Mouse (Mus musculus) embryonic facial prominence, embryonic 12.5 days (tissue): ENCODE measurements around the gene Krtap9-1. TPM values are rescaled to one million over a fixed set of nuclear protein-coding genes. Genes with fewer than 3 reads are reported as not detected.
"Not testable (repeated sequence)": the region's sequence is repeated elsewhere in the genome, so short reads cannot be mapped to it uniquely, and the experiment has no call there.

Experiments used
- ATAC-seq: fragments of 200-750 bp; cut with Nextera tagmentation; 2 replicates; pipeline ENCODE4 v1.8.0; 2017; ENCODE audit not compliant: insufficient number of reproducible peaks, insufficient read depth, low FRiP score, low TSS enrichment
- H3K27ac ChIP-seq: fragments of 300-500 bp; sonication (generic); 2 replicates; pipeline ENCODE4 v1.5.1; 2016; ENCODE audit warnings: mild to moderate bottlenecking
- H3K27me3 ChIP-seq: fragments of 300-500 bp; sonication (generic); 2 replicates; pipeline ENCODE4 v1.6.1; 2016; ENCODE audit warnings: mild to moderate bottlenecking, moderate library complexity
- H3K36me3 ChIP-seq: fragments of 300-500 bp; sonication (generic); 2 replicates; pipeline ENCODE4 v1.6.1; 2016; ENCODE audit warnings: mild to moderate bottlenecking
- H3K4me1 ChIP-seq: fragments of 300-500 bp; sonication (generic); 2 replicates; pipeline ENCODE4 v1.6.1; 2016
- H3K4me2 ChIP-seq: fragments of 300-500 bp; sonication (generic); replicated peaks from 2 replicates; pipeline ENCODE4 v1.6.1; 2016; ENCODE audit warnings: mild to moderate bottlenecking, moderate library complexity
- H3K4me3 ChIP-seq: fragments of 300-500 bp; sonication (generic); 2 replicates; pipeline ENCODE4 v1.5.1; 2016; ENCODE audit warnings: mild to moderate bottlenecking
- H3K9ac ChIP-seq: fragments of 300-500 bp; sonication (generic); 2 replicates; pipeline ENCODE4 v1.6.1; 2016; ENCODE audit warnings: mild to moderate bottlenecking, moderate library complexity
- H3K9me3 ChIP-seq: fragments of 300-500 bp; sonication (generic); 2 replicates; pipeline ENCODE4 v1.6.1; 2016; ENCODE audit warnings: mild to moderate bottlenecking, moderate library complexity
- WGBS: fragments of 180-500 bp; shearing (Covaris S2); methylation state at CpG from one replicate; pipeline ENCODE4 v1.1.7; 2016; 5-methylcytosine and 5-hydroxymethylcytosine counted together
- polyA plus RNA-seq: library from polyadenylated mRNA; unstranded; fragments of >200 nt; fragmentation: Nextera tagmentation; extraction: Ambion mirVana; gene quantifications from 2 replicates; pipeline ENCODE4 v1.2.1, GENCODE M21; 2016

Gene Krtap9-1
- polyA plus RNA-seq = not detected in 2 replicates

DNA sequence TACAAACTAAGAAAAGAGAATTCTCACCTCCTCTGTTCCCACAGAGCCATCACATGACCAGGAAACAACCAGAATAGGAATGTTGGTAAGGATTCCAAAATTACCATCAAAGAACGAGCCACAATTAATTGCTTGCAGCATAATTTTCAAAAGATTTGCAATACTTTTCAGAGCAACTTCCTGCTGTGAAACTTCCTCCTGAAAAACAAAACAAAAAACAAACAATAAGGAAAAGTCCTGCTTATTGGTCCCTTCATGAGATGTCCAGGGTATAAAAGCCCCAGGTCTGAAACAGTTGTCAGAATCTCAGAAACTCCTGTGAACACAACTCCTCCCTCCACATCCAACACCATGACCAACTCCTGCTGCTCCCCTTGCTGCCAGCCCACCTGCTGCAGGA lies at the start of gene Krtap9-1:
TSS of gene Krtap9-1 (plus strand) at position 301 of the 400 bp plus-strand sequence.
- not testable (repeated sequence) for H3K27me3 ChIP-seq, H3K27ac ChIP-seq, H3K9me3 ChIP-seq, ATAC-seq, H3K4me1 ChIP-seq, H3K9ac ChIP-seq, H3K36me3 ChIP-seq, H3K4me3 ChIP-seq, H3K4me2 ChIP-seq
- WGBS = 57% methylated on average over 1 of the region's 1 CpGs

DNA sequence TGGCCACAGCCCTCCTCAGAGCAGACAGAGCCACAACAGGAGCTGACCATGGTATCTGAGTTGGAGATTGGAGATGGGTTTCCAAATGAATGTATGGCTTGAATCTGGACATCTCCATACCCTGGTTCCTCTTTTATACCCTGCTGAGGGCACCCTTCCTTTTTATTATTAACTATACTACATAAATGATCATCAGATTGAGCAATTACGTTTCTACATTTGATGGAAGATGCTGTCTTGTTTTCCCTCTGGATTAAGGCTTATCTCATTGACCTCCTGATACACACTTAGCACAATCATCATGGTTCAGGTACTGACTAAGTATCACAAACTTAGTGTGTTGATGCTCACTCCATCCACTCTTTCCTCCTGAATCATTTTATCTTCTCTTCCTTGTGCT lies 35.2 kb upstream of the Krtap9-1 start, which contains the start of gene 2300003K06Rik:
TSS of gene 2300003K06Rik (minus strand) at position 101 of the 400 bp plus-strand sequence.
- H3K27me3 ChIP-seq = no peaks in the 10 kb centered on the region
- H3K4me3 ChIP-seq = no peak within 1 kb of the TSS
- no peak within 1 kb of the TSS for H3K4me2 ChIP-seq
- WGBS = 73% methylated on average over 1 of the region's 1 CpGs
- H3K9ac ChIP-seq = no peak within 1 kb of the TSS
- no peak within 1 kb of the TSS for H3K27ac ChIP-seq
- H3K9me3 ChIP-seq = no peaks in the 10 kb centered on the region; the same call in 1 of the 2 replicates
- no peak for ATAC-seq
- no peaks in the 10 kb centered on the region for H3K4me1 ChIP-seq
- no peaks in the 10 kb centered on the region for H3K36me3 ChIP-seq

DNA sequence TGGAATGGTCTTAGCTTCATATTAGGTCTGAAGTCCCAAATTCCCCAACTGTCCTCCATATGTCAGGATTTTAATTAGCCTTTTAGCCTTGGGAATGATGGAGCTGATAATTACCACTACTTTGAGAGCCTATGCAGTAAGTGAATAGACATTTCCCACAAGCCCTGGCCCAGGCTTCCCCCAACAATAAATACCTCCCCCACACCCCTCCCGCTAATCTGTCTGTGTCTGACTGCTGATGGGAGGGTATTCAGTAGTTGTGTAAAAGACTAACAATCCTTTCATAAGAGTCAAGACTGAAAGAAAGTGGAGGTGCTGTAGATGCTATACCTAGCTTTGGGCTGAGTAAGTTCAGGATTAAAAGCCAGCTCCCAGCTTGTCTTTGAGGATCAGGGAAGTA lies 31.0 kb upstream of the Krtap9-1 start:
- no peak overlapping the region for H3K9ac ChIP-seq
- no peaks in the 10 kb centered on the region for H3K36me3 ChIP-seq
- no peak overlapping the region for H3K27ac ChIP-seq
- no peaks in the 10 kb centered on the region for H3K4me1 ChIP-seq
- no peaks in the 10 kb centered on the region; the same call in 1 of the 2 replicates for H3K9me3 ChIP-seq
- H3K4me3 ChIP-seq = no peak overlapping the region
- no peak for ATAC-seq
- 93% methylated on average over 1 of the region's 1 CpGs for WGBS
- H3K27me3 ChIP-seq = no peaks in the 10 kb centered on the region
- H3K4me2 ChIP-seq = no peak overlapping the region

DNA sequence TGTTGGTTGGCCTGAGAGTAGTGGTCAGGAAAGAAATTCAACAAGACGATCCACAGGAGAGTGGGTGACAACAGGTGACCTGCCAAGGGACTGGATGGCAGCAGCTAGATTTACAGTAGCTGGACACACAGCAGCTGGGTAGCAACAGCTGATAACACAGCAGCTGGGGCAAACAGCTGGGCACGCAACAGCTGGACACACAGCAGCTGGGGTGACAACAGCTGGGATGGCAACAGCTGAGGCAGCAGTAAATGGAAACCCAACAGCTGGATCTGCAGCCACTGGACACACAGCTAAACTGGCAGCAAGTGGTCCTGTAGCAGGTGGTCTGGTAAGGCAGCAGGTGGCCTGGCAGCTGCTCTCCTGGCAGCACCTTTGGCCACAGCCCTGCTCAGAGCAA lies 26.4 kb upstream of the Krtap9-1 start:
- 86% methylated on average over 2 of the region's 2 CpGs for WGBS
- Histone ChIP-seq H3K36me3 (no peaks in the 10 kb centered on the region), H3K9ac (no peak overlapping the region), H3K4me3 (no peak overlapping the region), H3K4me1 (no peaks in the 10 kb centered on the region), H3K9me3 (no peaks in the 10 kb centered on the region), H3K4me2 (no peak overlapping the region), H3K27me3 (no peaks in the 10 kb centered on the region), H3K27ac (no peak overlapping the region)
- no peak for ATAC-seq

DNA sequence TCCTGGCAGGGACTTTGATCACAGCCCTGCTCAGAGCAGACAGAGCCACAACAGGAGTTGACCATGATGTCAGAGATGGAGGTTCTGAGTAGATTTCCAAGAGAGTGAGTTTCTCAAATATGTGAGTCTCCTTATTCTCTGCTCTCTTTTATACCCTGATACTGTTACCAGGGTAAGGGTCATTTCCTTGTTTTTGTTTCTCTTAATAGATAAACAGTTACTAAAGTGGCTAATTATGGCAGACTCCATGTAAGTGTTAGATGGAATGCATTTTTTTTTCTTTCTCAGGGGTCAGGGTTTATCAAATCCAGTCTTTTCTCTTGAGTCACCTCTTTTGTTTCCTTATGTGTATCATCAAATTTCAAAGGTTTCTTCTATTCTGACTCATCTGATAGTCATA lies 21.7 kb upstream of the Krtap9-1 start, which contains the start of gene Krtap4-16:
TSS of gene Krtap4-16 (minus strand) at position 101 of the 400 bp plus-strand sequence.
- H3K4me1 ChIP-seq = no peaks in the 10 kb centered on the region
- H3K36me3 ChIP-seq = no peaks in the 10 kb centered on the region
- no peaks in the 10 kb centered on the region for H3K27me3 ChIP-seq
- no peak within 1 kb of the TSS for H3K4me2 ChIP-seq
- H3K27ac ChIP-seq = no peak within 1 kb of the TSS
- no peak for ATAC-seq
- H3K4me3 ChIP-seq = no peak within 1 kb of the TSS
- H3K9ac ChIP-seq = no peak within 1 kb of the TSS
- H3K9me3 ChIP-seq = no peaks in the 10 kb centered on the region

DNA sequence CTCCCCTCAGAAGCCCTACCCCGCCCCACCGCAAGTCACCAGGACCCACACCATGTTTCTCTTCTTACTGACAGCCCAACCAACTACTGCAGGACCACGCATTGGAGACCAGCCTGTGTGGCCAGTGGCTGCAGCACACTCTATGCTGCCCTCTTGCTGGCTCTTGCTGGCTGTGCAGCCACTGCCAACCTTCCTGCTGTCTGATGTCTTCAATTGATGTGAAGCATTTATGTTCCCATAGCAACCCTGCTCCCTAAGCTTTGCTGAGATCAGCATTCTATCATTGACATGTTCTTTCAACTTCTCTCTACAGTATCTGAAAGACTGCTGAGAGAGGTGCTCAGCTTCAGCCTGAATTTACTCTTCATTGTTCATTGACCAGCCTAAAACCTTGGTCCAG lies 19.1 kb upstream of the Krtap9-1 start:
- Histone ChIP-seq H3K9me3 (no peaks in the 10 kb centered on the region), H3K27ac (no peak overlapping the region), H3K4me1 (no peaks in the 10 kb centered on the region), H3K36me3 (no peaks in the 10 kb centered on the region), H3K4me3 (no peak overlapping the region), H3K27me3 (no peaks in the 10 kb centered on the region), H3K4me2 (no peak overlapping the region), H3K9ac (no peak overlapping the region)
- ATAC-seq = no peak
- WGBS = 57% methylated on average over 3 of the region's 3 CpGs

DNA sequence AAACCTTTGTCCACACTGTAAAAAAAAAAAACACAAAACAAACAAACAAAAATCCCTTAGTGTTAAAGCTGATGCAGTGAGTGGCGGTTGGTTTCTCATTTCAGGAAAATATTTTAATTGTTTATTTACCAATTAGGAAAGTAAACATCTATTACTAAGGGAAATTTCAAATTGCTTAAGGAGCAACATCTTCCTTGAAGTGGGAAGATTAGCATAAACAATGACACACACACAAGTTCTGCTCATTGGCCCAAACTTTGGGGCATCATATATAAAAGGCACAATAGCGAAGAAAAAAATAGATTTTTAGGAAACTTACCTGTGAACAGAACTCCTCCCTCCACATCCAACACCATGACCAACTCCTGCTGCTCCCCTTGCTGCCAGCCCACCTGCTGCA lies 15.6 kb upstream of the Krtap9-1 start, which contains the start of gene Gm11568:
TSS of gene Gm11568 (plus strand) at position 301 of the 400 bp plus-strand sequence.
- Histone ChIP-seq H3K9ac (no peak within 1 kb of the TSS), H3K4me1 (no peaks in the 10 kb centered on the region), H3K9me3 (no peaks in the 10 kb centered on the region), H3K27me3 (no peaks in the 10 kb centered on the region), H3K27ac (no peak within 1 kb of the TSS), H3K4me2 (no peak within 1 kb of the TSS), H3K36me3 (no peaks in the 10 kb centered on the region), H3K4me3 (no peak within 1 kb of the TSS)
- WGBS = 82% methylated on average over 2 of the region's 2 CpGs
- ATAC-seq = no peak

DNA sequence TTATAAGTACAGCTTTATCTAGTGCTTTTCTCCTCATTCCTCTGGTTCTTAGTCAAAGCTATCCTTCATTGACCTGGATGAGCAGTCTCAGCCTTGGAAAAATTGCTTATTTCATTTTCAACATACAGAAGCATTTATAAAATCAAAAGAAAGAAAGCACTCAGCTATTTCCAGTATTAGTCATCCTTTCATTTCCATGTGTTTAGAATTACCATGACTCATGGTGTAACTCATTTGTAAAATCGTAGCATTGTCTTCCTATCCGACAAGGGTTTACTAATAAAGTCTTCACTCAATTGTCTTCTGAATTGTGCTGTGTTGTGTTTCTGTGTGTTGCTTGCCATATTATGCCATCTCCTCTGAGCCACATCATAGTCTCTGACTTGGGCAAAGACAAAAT lies 14.4 kb upstream of the Krtap9-1 start:
- Histone ChIP-seq H3K9ac (no peak overlapping the region), H3K4me1 (no peaks in the 10 kb centered on the region), H3K9me3 (no peaks in the 10 kb centered on the region), H3K4me2 (no peak overlapping the region), H3K27ac (no peak overlapping the region), H3K4me3 (no peak overlapping the region), H3K27me3 (no peaks in the 10 kb centered on the region), H3K36me3 (no peaks in the 10 kb centered on the region)
- WGBS = 74% methylated on average over 2 of the region's 2 CpGs
- ATAC-seq = no peak

DNA sequence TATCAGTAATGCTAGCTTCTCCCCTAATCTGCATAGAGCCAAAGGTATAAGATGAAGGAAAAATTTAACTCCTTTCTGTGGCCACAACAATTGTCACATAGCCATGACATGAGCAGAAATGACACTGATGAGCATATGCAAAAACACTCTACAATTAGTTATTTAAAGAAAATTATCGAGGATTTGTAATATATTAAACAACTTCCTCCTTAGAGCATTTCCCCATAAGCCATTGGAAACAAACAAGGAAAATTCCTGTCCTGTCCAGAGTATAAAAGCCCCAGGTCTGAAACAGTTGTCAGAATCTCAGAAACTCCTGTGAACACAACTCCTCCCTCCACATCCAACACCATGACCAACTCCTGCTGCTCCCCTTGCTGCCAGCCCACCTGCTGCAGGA lies 9.0 kb upstream of the Krtap9-1 start, which contains the start of gene Gm11559:
TSS of gene Gm11559 (plus strand) at position 301 of the 400 bp plus-strand sequence.
- not testable (repeated sequence) for H3K9me3 ChIP-seq, H3K27ac ChIP-seq, ATAC-seq, H3K36me3 ChIP-seq, H3K9ac ChIP-seq, H3K4me3 ChIP-seq, H3K4me1 ChIP-seq, H3K27me3 ChIP-seq, H3K4me2 ChIP-seq
- 76% methylated on average over 1 of the region's 1 CpGs for WGBS

DNA sequence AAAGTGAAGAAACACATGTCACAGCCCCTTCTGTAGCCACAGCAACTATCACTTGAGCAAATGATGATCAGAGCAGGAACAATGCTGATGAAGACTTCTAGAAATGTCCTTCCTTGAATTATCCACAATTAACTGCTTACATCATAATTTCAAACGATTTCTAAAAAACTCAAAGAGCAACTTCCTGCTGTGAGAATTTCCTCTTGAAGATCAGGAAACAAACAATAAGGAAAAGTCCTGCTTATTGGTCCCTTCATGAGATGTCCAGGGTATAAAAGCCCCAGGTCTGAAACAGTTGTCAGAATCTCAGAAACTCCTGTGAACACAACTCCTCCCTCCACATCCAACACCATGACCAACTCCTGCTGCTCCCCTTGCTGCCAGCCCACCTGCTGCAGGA lies 5.7 kb downstream of the Krtap9-1 start, which contains the start of gene Gm11567:
TSS of gene Gm11567 (plus strand) at position 301 of the 400 bp plus-strand sequence.
- 60% methylated on average over 1 of the region's 1 CpGs for WGBS
- H3K27me3 ChIP-seq = not testable (repeated sequence)

DNA sequence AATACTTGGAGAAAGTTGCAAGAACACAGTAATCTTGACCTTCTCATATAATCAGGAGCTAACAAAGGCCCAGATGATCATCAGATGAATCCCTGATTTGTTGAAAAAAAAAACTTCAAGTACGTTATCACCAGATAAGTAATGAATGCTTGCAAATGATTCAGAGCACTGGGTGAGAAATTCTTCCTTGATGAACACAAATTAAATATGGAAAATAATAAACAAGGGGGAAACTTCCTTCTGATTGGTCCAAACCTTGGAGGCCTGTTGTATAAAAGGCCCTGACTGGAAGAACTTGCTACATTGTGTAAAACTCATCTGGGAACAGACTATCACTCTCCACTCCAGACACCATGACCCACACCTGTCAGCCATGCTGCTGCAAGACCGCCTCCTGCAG lies 34.4 kb downstream of the Krtap9-1 start, which contains the start of gene Krtap31-1:
TSS of gene Krtap31-1 (plus strand) at position 301 of the 400 bp plus-strand sequence.
- no peak within 1 kb of the TSS for H3K4me3 ChIP-seq
- whole genome bisulfite sequencing = 72% methylated on average over 2 of the region's 2 CpGs
- no peak within 1 kb of the TSS for H3K9ac ChIP-seq
- H3K27ac ChIP-seq = no peak within 1 kb of the TSS
- no peak for ATAC-seq
- H3K4me2 ChIP-seq = no peak within 1 kb of the TSS
- no peaks in the 10 kb centered on the region for H3K4me1 ChIP-seq
- H3K27me3 ChIP-seq = no peaks in the 10 kb centered on the region
- no peaks in the 10 kb centered on the region for H3K36me3 ChIP-seq
- no peaks in the 10 kb centered on the region for H3K9me3 ChIP-seq

More for the DNA sequence above, 5.7 kb downstream of the Krtap9-1 start, which contains the start of gene Gm11567:
- H3K4me1 ChIP-seq, ATAC-seq, H3K4me2 ChIP-seq, H3K36me3 ChIP-seq, H3K4me3 ChIP-seq, H3K9me3 ChIP-seq, H3K9ac ChIP-seq, H3K27ac ChIP-seq: not testable (repeated sequence)

DNA sequence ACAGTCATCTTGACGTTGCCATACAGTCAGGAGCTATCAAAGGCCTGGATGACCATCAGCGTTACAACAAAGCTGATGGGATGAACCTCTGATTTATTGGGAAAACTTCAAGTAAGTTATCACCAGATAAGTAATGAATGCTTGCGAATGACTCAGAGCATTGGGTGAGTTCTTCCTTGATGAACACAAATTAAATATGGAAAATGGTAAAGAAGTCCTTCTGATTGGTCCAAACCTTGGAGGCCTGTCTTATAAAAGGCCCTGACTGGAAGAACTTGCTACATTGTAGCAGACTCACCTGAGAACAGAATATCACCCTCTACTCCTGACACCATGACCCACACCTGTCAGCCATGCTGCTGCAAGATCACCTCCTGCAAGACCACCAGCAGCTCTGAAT lies 41.3 kb downstream of the Krtap9-1 start, which contains the start of gene Gm11565:
TSS of gene Gm11565 (plus strand) at position 301 of the 400 bp plus-strand sequence.
- no peak for ATAC-seq
- H3K4me2 ChIP-seq = no peak within 1 kb of the TSS
- H3K27ac ChIP-seq = no peak within 1 kb of the TSS
- 92% methylated on average over 3 of the region's 3 CpGs for WGBS
- H3K36me3 ChIP-seq = no peaks in the 10 kb centered on the region
- H3K9ac ChIP-seq = no peak within 1 kb of the TSS
- H3K4me1 ChIP-seq = no peaks in the 10 kb centered on the region
- H3K9me3 ChIP-seq = no peaks in the 10 kb centered on the region
- H3K4me3 ChIP-seq = no peak within 1 kb of the TSS
- H3K27me3 ChIP-seq = no peaks in the 10 kb centered on the region
